Mouse (Mus musculus) heart, adult 2 months (tissue): Measurements from ENCODE around the gene Sez6. TPM values are rescaled to one million over a fixed set of nuclear protein-coding genes. Genes with fewer than 3 reads are reported as not detected.

Experiments used
- DNase-seq, 2 experiments: peaks; one replicate each; pipeline ENCODE4 v3.0.0; 2021
- H3K27ac ChIP-seq: fragments of 200-600 bp; 2 replicates; pipeline ENCODE4 v1.8.1; 2022
- H3K27me3 ChIP-seq: fragments of 200-500 bp; 2 replicates; pipeline ENCODE4 v1.6.1; 2012; ENCODE audit warnings: mild to moderate bottlenecking, low read length, inconsistent platforms, mixed read lengths; ENCODE audit not compliant: control insufficient read depth, insufficient read depth
- H3K36me3 ChIP-seq: fragments of 200-500 bp; 2 replicates; pipeline ENCODE4 v1.6.1; 2012; ENCODE audit warnings: low read length, inconsistent platforms; ENCODE audit not compliant: control insufficient read depth, insufficient read depth
- H3K4me1 ChIP-seq: fragments of 200-500 bp; 2 replicates; pipeline ENCODE4 v1.6.1; 2011; ENCODE audit warnings: low read length; ENCODE audit not compliant: control insufficient read depth, insufficient read depth
- H3K4me3 ChIP-seq: fragments of 200-600 bp; 2 replicates; pipeline ENCODE4 v1.8.1; 2022
- H3K79me2 ChIP-seq: fragments of 200-500 bp; replicated peaks from 2 replicates; pipeline ENCODE4 v1.6.1; 2012; ENCODE audit warnings: mild to moderate bottlenecking, inconsistent platforms, low read length, moderate library complexity, mixed read lengths; ENCODE audit not compliant: control insufficient read depth, insufficient read depth
- H3K9ac ChIP-seq: fragments of 200-500 bp; 2 replicates; pipeline ENCODE4 v1.6.1; 2012; ENCODE audit warnings: low read depth, mild to moderate bottlenecking, control low read depth, inconsistent platforms, low read length, mixed read lengths
- CTCF ChIP-seq: fragments of 200-600 bp; IDR thresholded peaks from 2 replicates; pipeline ENCODE4 v1.8.1; 2022; ENCODE audit warnings: antibody characterized with exemption, mild to moderate bottlenecking, moderate library complexity
- EP300 ChIP-seq: fragments of 200-500 bp; IDR thresholded peaks from 2 replicates; pipeline ENCODE4 v1.6.1; 2011; ENCODE audit warnings: low read depth, low read length, control low read depth; ENCODE audit not compliant: insufficient read depth
- POLR2A ChIP-seq: fragments of 200-500 bp; IDR thresholded peaks from 2 replicates; pipeline ENCODE4 v1.6.1; 2011; ENCODE audit warnings: mild to moderate bottlenecking, low read depth, low read length, control low read depth; ENCODE audit not compliant: insufficient read depth
- WGBS: fragments of 180-500 bp; shearing (Covaris S2); methylation state at CpG from one replicate; pipeline ENCODE4 v1.1.7; 2018; 5-methylcytosine and 5-hydroxymethylcytosine counted together
- intact Hi-C: fragments of 180-260 bp; cut with DNase I; formaldehyde crosslinking; loops from one replicate; pipeline ENCODE4 v1.15.1; 2025
- polyA plus RNA-seq: library from polyadenylated mRNA; depleted of rRNA; stranded (reverse); fragments of >200 nt; gene quantifications from 2 replicates; pipeline ENCODE4 v1.2.3, GENCODE M21; 2012
- total RNA-seq, 2 experiments: library from RNA; stranded (reverse); gene quantifications; 2 replicates each; pipeline ENCODE4 v1.2.3; 2021

Gene Sez6
- total and polyA plus RNA-seq, 3 experiments = 0.68 to 0.80 (median 0.70) TPM

GRCm38 (mm10) chr11:77925836-77926657 is 4.6 kb upstream of the Sez6 start:
- H3K4me1 ChIP-seq = no peaks in the 10 kb centered on the region
- DNase-seq = no peak
- 46% methylated on average over 9 of the region's 9 CpGs for WGBS
- TF ChIP-seq POLR2A = no peak
- TF ChIP-seq EP300 = no peak
- TF ChIP-seq CTCF = no peak
- no peaks in the 10 kb centered on the region for H3K79me2 ChIP-seq
- intact Hi-C loops = no loop called here
- H3K9ac ChIP-seq = no peak overlapping the region
- H3K4me3 ChIP-seq = no peak overlapping the region
- H3K27me3 ChIP-seq = peaks cover 2% of the 10 kb centered on the region; the same call in 1 of the 2 replicates
- no peak overlapping the region for H3K27ac ChIP-seq
- no peaks in the 10 kb centered on the region for H3K36me3 ChIP-seq

- WGBS = 26% methylated on average over 9 of the region's 9 CpGs
- DNase-seq = no peak
- Histone ChIP-seq H3K36me3 (no peaks in the 10 kb centered on the region), H3K4me3 (no peak overlapping the region), H3K79me2 (no peaks in the 10 kb centered on the region), H3K4me1 (no peaks in the 10 kb centered on the region), H3K27me3 (peaks cover 7% of the 10 kb centered on the region), H3K27ac (no peak overlapping the region), H3K9ac (no peak overlapping the region)
- TF ChIP-seq POLR2A = no peak
- TF ChIP-seq CTCF = no peak
- no peak for TF ChIP-seq EP300
- intact Hi-C loops = no loop called here
These were observed 3.9 kb upstream of the Sez6 start for GRCm38 (mm10) chr11:77926666-77927065.

- H3K9ac ChIP-seq = no peak overlapping the region
- DNase-seq = no peak
- H3K79me2 ChIP-seq = no peaks in the 10 kb centered on the region
- TF ChIP-seq POLR2A (no peak), CTCF (no peak)
- no peak overlapping the region for H3K4me3 ChIP-seq
- H3K4me1 ChIP-seq = no peaks in the 10 kb centered on the region
- intact Hi-C loops = no loop called here
- no peaks in the 10 kb centered on the region for H3K36me3 ChIP-seq
- WGBS = 62% methylated on average over 5 of the region's 5 CpGs
- H3K27ac ChIP-seq = no peak overlapping the region
- H3K27me3 ChIP-seq = peaks cover 10% of the 10 kb centered on the region
These were observed 2.8 kb upstream of the Sez6 start for GRCm38 (mm10) chr11:77927837-77928236.

- Histone ChIP-seq H3K9ac (no peak overlapping the region), H3K79me2 (no peaks in the 10 kb centered on the region), H3K4me1 (no peaks in the 10 kb centered on the region), H3K27ac (no peak overlapping the region), H3K4me3 (no peak overlapping the region), H3K36me3 (no peaks in the 10 kb centered on the region), H3K27me3 (peaks cover 10% of the 10 kb centered on the region)
- no peak for DNase-seq
- TF ChIP-seq CTCF (no peak), POLR2A (no peak)
- intact Hi-C loops = no loop called here
- 2% methylated on average over 41 of the region's 41 CpGs for WGBS
These were observed 1.2 kb downstream of the Sez6 start for GRCm38 (mm10) chr11:77931541-77932433.

GRCm38 (mm10) chr11:77932576-77932975 is 2.0 kb downstream of the Sez6 start:
- Histone ChIP-seq H3K4me3 (no peak overlapping the region), H3K4me1 (no peaks in the 10 kb centered on the region), H3K9ac (no peak overlapping the region), H3K27ac (no peak overlapping the region), H3K79me2 (no peaks in the 10 kb centered on the region), H3K27me3 (peaks cover 10% of the 10 kb centered on the region), H3K36me3 (no peaks in the 10 kb centered on the region)
- intact Hi-C loops = no loop called here
- no peak for DNase-seq
- 37% methylated on average over 5 of the region's 5 CpGs for WGBS
- TF ChIP-seq POLR2A = no peak
- TF ChIP-seq CTCF = no peak
- TF ChIP-seq EP300 = no peak

GRCm38 (mm10) chr11:77934111-77934521 is 3.5 kb downstream of the Sez6 start:
- no peak overlapping the region for H3K9ac ChIP-seq
- no peak for TF ChIP-seq POLR2A
- no peak for TF ChIP-seq EP300
- TF ChIP-seq CTCF = no peak
- no peak overlapping the region for H3K27ac ChIP-seq
- no peaks in the 10 kb centered on the region for H3K36me3 ChIP-seq
- DNase-seq = no peak
- intact Hi-C loops = no loop called here
- no peaks in the 10 kb centered on the region for H3K79me2 ChIP-seq
- H3K27me3 ChIP-seq = peaks cover 10% of the 10 kb centered on the region
- no peak overlapping the region for H3K4me3 ChIP-seq
- WGBS = 1% methylated on average over 4 of the region's 4 CpGs
- H3K4me1 ChIP-seq = no peaks in the 10 kb centered on the region
